Mouse (Mus musculus) cerebellum, adult 9-11 months (tissue): ENCODE results near the gene Gm4131.
"Not testable (repeated sequence)": the region's sequence is repeated elsewhere in the genome, so short reads cannot be mapped to it uniquely, and the experiment has no call there.

Experiments used
- DNase-seq: peaks from one replicate; pipeline ENCODE4 v3.0.0; 2022

The Gm4131 gene

GRCm38 (mm10) chr14:62566821-62567220, at the start of gene Gm4131:
Gm4131 (minus strand) TSS chr14:62566921.
- DNase-seq, result not testable (repeated sequence)

GRCm38 (mm10) chr14:62609904-62610303, 43.2 kb upstream of the Gm4131 start:
- DNase-seq, result no peak

- DNase-seq, result peak; percentile 33
Observed at GRCm38 (mm10) chr14:62607791-62608196, 41.1 kb upstream of the Gm4131 start.

GRCm38 (mm10) chr14:62602869-62603268, 36.1 kb upstream of the Gm4131 start:
- peak; percentile 11 for DNase-seq

- no peak for DNase-seq
Observed at GRCm38 (mm10) chr14:62602271-62602670, 35.5 kb upstream of the Gm4131 start.

- no peak for DNase-seq
Observed at GRCm38 (mm10) chr14:62600109-62600522, 33.4 kb upstream of the Gm4131 start.

GRCm38 (mm10) chr14:62585338-62585737, 18.6 kb upstream of the Gm4131 start:
- DNase-seq, result no peak

GRCm38 (mm10) chr14:62584637-62585036, 17.9 kb upstream of the Gm4131 start:
- DNase-seq, result no peak

- no peak for DNase-seq
Observed at GRCm38 (mm10) chr14:62581768-62582167, 15.0 kb upstream of the Gm4131 start.

- DNase-seq, result no peak
Observed at GRCm38 (mm10) chr14:62580945-62581344, 14.2 kb upstream of the Gm4131 start.

- peak; percentile 22 for DNase-seq
Observed at GRCm38 (mm10) chr14:62575862-62576261, 9.1 kb upstream of the Gm4131 start.

GRCm38 (mm10) chr14:62574906-62575305, 8.2 kb upstream of the Gm4131 start:
- DNase-seq, result no peak

GRCm38 (mm10) chr14:62573454-62573853, 6.7 kb upstream of the Gm4131 start:
- no peak for DNase-seq

- no peak for DNase-seq
Observed at GRCm38 (mm10) chr14:62570299-62570698, 3.6 kb upstream of the Gm4131 start.

GRCm38 (mm10) chr14:62569463-62569862, 2.7 kb upstream of the Gm4131 start:
- DNase-seq, result no peak

GRCm38 (mm10) chr14:62563679-62564078, 3.0 kb downstream of the Gm4131 start:
- no peak for DNase-seq

GRCm38 (mm10) chr14:62561875-62562748, 4.6 kb downstream of the Gm4131 start:
- no peak for DNase-seq

GRCm38 (mm10) chr14:62557111-62557510, 9.6 kb downstream of the Gm4131 start:
- DNase-seq, result no peak

- peak; percentile 6 for DNase-seq
Observed at GRCm38 (mm10) chr14:62555840-62556810, 10.6 kb downstream of the Gm4131 start.

- DNase-seq, result peak; percentile 80
Observed at GRCm38 (mm10) chr14:62555309-62555829, 11.4 kb downstream of the Gm4131 start, which contains the start of gene Fam124a. Fam124a (plus strand) TSS chr14:62555737.

- DNase-seq, result no peak
Observed at GRCm38 (mm10) chr14:62553786-62554185, 12.9 kb downstream of the Gm4131 start.

- DNase-seq, result no peak
Observed at GRCm38 (mm10) chr14:62552771-62553170, 13.9 kb downstream of the Gm4131 start.

- DNase-seq, result no peak
Observed at GRCm38 (mm10) chr14:62550121-62550520, 16.6 kb downstream of the Gm4131 start.
